Mouse (Mus musculus) testis, postnatal 10 days (tissue): ENCODE measurements around the gene Gm21988.

ENCODE experiments used
- DNase-seq: peaks from one replicate; pipeline ENCODE4 v3.0.0; 2021; ENCODE audit warnings: low spot score

Gm21988 gene

DNA sequence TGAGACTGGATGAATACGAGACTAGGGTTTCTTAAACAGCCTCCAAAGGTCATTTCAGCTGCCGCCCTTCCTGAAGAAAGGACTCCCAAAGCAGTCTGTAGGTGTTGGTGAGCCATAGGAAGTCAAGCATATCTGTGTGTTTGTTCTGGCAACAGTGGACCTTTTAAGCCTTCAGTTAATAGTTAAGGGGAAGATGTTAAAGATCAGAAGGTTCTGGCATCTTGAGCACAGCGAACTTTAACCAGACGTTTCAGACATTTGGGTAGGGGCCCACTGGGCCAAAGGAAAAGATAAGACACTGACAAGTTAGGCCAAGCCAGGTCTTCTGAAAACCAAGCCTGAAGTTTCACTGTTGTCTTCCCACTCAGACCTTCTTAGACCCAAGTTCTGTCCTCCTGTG, 21.6 kb downstream of the Gm21988 start:
- no peak for DNase-seq

- no peak for DNase-seq
Observed at GRCm38 (mm10) chr11:70216103-70216502, 23.5 kb downstream of the Gm21988 start.

DNA sequence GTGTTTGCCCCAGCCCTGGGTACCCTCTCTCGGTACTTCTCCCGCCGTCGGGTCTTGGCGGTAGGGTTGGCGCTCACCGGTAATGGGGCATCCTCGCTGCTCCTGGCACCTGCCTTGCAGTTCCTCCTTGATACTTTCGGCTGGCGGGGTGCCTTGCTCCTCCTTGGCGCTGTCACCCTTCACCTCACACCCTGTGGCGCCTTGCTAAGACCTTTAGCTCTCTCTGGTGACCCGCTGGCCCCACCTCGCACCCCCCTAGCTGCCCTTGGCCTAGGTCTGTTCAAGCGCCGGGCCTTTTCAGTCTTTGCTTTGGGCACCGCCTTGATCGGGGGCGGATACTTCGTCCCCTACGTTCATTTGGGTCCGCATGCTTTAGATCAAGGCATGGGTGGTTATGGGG, 24.3 kb downstream of the Gm21988 start:
- DNase-seq: no peak

GRCm38 (mm10) chr11:70214856-70215209, 24.8 kb downstream of the Gm21988 start:
- no peak for DNase-seq

- DNase-seq: no peak
Observed at GRCm38 (mm10) chr11:70214191-70214855, 25.3 kb downstream of the Gm21988 start.

- no peak for DNase-seq
Observed at GRCm38 (mm10) chr11:70213736-70214135, 25.9 kb downstream of the Gm21988 start.

DNA sequence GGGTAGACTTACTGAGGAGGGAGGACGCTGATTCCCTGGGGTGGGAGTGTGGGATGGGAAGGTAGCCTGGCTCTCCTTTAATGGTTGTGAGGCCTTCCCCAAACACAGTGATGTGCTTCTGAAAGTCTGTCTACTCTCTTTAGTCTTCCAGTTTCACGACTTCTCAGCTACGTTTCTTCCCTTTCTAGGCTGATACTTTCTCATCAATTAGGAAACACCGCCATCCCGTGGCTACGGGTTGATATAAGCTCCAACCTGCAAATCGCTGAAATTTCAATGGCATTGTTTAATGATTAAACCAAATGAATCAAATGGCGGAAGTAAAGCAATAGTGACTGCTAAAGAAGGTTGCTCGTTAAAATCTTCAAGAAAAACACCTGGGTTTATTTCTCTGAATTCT, 26.7 kb downstream of the Gm21988 start:
- DNase-seq: peak; percentile 81

- no peak for DNase-seq
Observed at GRCm38 (mm10) chr11:70212423-70212822, 27.2 kb downstream of the Gm21988 start, which contains the start of gene Slc16a11. TSS of gene Slc16a11 (plus strand) at chr11:70212752.

GRCm38 (mm10) chr11:70211972-70212371, 27.7 kb downstream of the Gm21988 start:
- no peak for DNase-seq

- no peak for DNase-seq
Observed at GRCm38 (mm10) chr11:70210681-70211080, 28.9 kb downstream of the Gm21988 start.

DNA sequence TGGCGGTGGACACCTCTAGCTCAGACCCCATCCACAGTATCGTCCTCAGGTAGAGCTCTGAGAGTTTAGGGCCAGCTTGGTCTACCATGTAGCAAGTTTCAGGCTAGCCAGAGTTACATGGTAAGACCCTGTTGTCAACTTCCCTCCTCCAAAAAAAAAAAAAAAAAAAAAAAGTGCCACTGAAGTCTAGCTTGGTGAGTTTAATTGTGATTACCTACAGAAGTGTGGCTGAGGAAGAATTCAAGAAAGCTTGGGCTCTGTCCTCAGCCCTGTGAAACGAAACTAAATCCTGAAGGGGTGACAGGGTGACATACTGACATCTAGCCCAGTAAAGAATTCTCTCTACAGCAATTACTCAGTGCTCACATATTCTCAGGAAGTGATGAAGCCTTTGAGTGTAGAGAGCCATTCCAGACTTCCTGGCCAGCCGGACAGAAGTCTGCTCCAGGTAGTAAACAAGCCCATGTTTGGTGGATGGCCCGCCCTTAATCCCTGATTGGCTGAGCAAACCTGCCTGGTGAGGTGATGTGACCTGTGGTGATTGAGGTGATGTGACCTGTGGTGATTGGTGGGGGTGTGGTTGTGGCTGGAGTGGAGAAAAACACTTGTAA, 30.7 kb downstream of the Gm21988 start:
- no peak for DNase-seq

DNA sequence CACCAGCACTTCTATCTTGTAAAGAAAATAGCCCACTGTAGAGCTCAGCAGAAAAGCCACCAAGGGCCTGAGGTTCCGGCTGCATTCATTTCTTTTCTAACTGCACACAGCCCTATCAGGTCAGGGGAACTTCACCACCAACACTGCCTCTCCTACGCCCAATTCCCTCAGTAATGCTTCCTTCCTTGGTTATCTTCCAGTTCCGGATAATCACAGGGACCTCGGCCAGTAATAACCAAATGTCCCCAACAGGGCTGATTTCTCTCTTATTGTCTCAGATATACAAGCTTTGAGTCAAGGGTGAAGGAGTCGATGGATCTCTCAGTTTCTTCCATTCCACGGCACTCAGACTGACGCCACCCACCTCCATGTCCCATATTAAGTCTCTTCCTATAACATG, 32.3 kb downstream of the Gm21988 start:
- no peak for DNase-seq

GRCm38 (mm10) chr11:70206801-70207200, 32.8 kb downstream of the Gm21988 start:
- DNase-seq: no peak

GRCm38 (mm10) chr11:70201691-70202090, 37.9 kb downstream of the Gm21988 start:
- DNase-seq: peak; percentile 92

DNA sequence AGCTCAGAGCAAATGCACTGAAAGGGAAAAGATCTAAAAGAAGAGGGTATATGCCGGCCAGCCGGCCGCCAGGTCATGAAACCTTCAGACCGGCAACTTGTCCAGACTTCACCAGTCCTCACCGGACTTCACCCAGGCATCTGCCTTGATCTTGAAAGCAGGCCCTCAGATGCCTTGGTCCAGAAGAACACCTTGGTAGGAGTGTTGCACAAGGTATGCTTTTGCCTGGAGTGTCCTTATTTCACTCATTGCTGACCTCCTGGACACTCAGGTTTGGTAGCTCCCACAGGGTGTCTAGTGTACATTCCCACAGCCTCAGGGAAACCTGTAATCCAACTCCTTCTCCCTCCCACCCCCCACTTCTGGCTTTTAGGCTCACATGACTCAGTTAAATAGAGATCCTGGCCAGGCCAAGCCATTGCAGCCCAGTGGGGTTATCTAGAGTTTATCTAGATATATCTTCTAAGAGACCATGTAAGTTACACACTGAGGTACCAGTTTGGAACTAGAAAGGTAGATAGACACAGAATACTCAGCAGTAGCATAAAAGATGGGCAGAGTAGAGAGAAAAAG, 39.5 kb downstream of the Gm21988 start:
- DNase-seq: no peak

DNA sequence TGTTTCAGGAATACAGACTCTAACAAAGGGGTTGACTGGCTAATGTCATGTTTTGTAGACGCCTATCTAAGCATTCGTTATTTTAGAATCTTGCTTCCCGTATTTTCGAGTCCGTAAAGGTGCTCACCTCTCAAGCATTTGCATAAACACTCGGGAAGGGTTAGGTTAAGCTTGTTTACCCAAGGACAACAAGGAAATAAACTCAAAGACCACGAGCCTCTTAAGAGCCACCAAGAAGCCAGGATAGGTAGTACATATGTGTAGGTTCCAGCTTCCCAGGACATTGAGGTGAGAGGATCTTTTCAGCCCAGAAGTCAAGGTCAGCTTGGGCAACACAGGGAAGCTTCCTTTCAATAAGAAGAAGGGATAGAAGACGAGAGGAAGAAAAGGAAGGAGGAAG, 40.5 kb downstream of the Gm21988 start:
- DNase-seq: no peak

DNA sequence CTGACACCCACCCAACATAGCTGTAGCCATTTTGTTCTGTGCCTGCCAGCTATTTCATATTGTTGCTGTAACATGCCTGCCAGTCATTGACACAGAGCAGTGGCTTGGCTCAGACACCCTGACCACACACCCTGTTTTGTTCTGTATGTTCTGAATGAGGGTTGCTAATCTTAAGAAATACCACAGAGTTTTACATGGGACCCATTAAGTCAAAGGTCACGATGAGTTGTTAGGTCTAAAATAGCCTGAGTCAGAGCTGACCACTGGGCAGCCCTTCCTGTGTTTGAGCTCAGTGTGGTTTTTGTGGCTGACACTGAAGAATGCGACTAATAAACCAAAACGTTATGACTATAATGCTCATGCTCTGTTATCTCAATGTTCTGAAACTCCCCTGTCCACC, 41.3 kb downstream of the Gm21988 start:
- DNase-seq: no peak

DNA sequence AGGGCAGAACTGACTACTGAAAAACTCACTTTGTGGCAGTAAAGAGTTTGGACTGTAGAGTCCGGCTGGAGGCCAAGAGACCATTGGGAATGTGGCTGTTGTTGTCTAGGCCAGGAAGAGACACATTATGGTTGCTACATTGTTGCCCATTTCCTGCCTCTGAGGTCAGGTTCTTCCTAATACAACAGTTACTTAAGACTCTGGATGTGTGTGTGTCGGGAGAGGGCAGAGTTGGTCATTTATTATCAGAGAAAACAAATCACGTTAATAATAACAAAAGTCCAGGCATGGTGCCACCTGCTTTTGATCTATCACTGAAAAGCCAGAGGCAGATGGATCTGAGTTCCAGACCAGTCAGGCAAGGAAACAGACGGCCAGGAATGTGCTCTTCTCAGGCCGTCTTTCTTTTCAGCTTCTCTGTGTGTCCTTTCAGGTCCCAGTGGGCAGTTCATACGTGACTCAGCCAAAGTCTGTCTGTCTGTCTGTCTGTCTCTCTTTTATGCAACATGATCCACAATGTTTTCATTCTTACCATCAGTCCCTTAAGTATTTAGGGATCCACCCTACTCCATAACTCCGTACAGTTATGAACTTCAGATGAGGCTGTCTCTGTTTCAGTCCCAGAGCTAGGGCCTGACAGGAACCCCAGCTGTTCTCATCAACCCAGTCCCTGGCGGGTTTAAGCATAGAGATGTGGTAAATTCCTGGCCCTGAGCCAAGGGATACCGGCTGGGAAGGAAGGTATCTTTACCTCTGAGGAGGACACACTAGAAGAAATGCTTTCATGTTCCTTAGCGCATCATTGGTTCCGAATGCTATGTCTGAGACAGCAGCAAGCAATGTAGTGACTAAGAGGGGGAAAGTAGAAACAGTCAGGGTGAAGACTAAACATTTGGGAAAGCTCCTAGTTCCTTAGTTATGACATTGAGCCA, 46.0 kb downstream of the Gm21988 start:
- DNase-seq: no peak

DNA sequence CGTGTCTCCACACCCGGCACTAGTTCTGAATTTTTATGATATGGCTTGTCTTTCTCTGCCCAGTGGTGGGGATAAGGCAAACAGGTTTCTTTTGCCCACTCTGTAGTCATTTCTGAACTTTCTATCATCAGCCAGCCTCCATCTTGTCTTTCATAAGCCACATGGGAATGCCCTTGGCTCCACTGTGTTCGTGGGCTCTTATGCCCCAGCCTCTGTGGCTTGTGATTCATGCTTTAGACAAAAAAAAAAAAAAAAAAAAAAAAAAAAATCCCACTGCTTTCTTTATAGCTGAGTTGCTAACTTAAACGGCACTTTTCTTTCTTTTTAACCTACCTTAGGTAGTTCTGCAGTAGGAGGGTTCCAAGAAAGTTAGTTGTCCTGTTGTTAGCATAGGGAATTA, 47.5 kb downstream of the Gm21988 start:
- no peak for DNase-seq

DNA sequence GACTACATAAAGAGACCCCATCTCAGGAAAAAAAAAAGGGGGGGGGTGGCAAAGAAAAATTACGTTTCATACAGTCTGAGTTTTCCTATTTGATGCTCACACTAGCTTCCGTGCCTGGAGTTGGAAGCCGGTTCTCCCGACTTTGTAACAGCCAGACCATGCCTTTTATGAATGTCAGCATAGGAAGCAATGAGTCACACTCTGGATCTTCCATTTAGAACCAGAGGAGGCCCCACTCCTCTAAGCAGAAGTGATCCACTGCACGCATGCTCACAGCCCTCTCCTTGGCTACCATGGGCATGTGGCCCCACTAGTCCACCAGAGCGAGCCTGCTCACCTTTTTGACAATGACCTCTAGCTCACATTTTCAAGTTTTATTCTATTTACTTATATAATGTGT, 48.4 kb downstream of the Gm21988 start:
- no peak for DNase-seq

DNA sequence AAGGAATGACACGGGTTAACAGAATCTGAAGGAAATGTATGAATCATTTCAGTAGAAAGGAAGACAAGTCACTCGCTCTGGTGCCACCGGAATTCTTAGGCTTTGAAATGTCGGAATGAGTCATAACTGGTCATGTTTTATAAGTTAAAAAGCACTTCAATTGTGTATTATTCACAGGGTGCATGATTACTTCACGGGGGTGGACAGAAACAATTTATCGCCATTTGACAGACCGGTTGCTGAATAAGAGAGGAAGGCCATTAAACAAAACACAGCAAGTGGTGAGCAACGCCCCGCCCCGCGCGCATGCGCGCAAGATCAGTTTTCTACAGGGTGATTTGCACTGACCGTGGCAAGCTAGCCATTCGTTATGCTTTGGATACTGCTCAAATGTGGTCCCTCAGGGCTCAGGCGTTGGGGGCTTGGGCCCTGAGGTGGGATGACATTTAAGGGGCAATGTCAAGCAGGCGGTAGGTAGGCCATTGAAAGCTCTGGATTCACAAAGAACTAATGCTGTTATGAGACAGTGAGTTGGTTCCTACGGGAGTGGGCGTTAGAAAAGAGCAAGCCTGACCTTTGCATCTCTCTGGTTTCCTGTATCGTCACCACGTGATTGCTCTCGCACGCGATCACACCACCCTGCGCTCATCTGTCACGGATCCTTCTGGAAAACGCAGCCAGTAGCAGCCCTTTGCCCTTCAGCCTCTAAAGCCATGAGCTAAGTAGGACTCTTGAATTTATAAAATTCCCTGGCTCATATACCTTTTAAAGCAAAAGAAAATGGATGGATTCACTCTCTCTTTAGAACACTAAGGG, 50.1 kb downstream of the Gm21988 start:
- no peak for DNase-seq
